ENCODE assay signal across 20 mouse cellular contexts in the genomic region with DNA sequence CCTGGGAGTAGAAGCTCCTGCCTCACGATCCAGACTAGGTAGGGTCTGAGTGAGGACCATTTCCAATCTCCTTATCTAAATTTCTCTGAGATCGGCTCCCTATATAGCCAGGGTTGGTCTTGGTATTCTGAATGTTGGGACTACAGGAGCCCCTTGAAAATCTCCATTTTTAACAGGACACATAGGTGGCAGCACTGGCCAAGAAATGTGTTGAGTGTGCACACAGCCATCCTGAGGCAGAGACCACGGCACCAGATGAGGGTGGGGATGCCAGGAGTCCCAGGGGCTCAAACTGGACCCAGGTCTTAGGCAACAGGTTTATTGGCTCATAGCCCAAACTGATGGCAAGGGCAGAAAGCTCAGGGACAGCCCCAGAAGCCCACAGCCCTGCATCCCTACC. TPM values are rescaled to one million over a fixed set of nuclear protein-coding genes. Genes with fewer than 3 reads are reported as not detected.
DNase-seq lines count a peak whose midpoint lies in the region; ATAC-seq and TF ChIP-seq lines count a peak whose summit lies in the region.
"Had no signal": no experiment of that assay in that cellular context is flagged by ENCODE, and none has a peak within 500 bp of the region (broad histone marks: within the 10 kb centered on the region; RNA-seq: fewer than 3 reads in every experiment).

No protein-coding gene starts in this region.

- peak; percentile 22; the same call in 1 of the 2 replicates for TF ChIP-seq CTCF in lung, postnatal 0 days (IDR thresholded peaks at IDR 0.05)
- TF ChIP-seq CTCF in lung, adult 2 months (IDR thresholded peaks at IDR 0.05; ENCODE audit: insufficient read depth, low read length), result no peak
- TF ChIP-seq CTCF in cortical plate, adult 2 months (IDR thresholded peaks at IDR 0.05; ENCODE audit: extremely low read depth, insufficient read depth, low read length), result peak; percentile 26

- no peak overlapping the region for H3K4me3 ChIP-seq in hindbrain, embryonic 12.5 days
- H3K4me3 ChIP-seq in hindbrain, embryonic 13.5 days, result no peak overlapping the region
- H3K4me3 ChIP-seq in lung, postnatal 0 days (ENCODE audit: low read depth, low read length), result no peak overlapping the region
- H3K4me3 ChIP-seq in lung, adult 2 months (replicated peaks; ENCODE audit: extremely low read depth, low read depth, low read length), result no peak overlapping the region
- no peak overlapping the region for H3K4me3 ChIP-seq in cortical plate, adult 2 months (ENCODE audit: insufficient read depth, low read length)
- H3K4me3 ChIP-seq: myocyte; stomach, embryonic 15.5 days had no signal

- no peaks in the 10 kb centered on the region for H3K27me3 ChIP-seq in hindbrain, embryonic 12.5 days
- H3K27me3 ChIP-seq in hindbrain, embryonic 13.5 days, result no peaks in the 10 kb centered on the region
- no peaks in the 10 kb centered on the region for H3K27me3 ChIP-seq in lung, postnatal 0 days (replicated peaks; ENCODE audit: insufficient read depth, low read length)
- H3K27me3 ChIP-seq: stomach, embryonic 15.5 days had no signal

- H3K9ac ChIP-seq in hindbrain, embryonic 12.5 days, result no peak overlapping the region
- H3K9ac ChIP-seq in hindbrain, embryonic 13.5 days, result no peak overlapping the region
- no peak overlapping the region for H3K9ac ChIP-seq in lung, postnatal 0 days (replicated peaks; ENCODE audit: low read depth)
- H3K9ac ChIP-seq: stomach, embryonic 15.5 days had no signal

- no peak overlapping the region for H3K27ac ChIP-seq in hindbrain, embryonic 12.5 days
- H3K27ac ChIP-seq in hindbrain, embryonic 13.5 days, result no peak overlapping the region
- H3K27ac ChIP-seq in lung, postnatal 0 days (ENCODE audit: low read length), result no peak overlapping the region
- no peak overlapping the region for H3K27ac ChIP-seq in cortical plate, adult 2 months (ENCODE audit: insufficient read depth, low read length)
- H3K27ac ChIP-seq: stomach, embryonic 15.5 days had no signal

- peak; percentile 12; the same call in 1 of the 2 replicates for ATAC-seq in hindbrain, embryonic 12.5 days (ENCODE audit: low FRiP score)
- no peak for ATAC-seq in hindbrain, embryonic 13.5 days (ENCODE audit: low FRiP score)
- no peak for ATAC-seq in lung, postnatal 0 days
- ATAC-seq: inflammation-experienced regulatory T-cells, adult 6 months had no signal

- TF ChIP-seq EP300 in lung, postnatal 0 days (IDR thresholded peaks at IDR 0.05), result no peak

- no peaks in the 10 kb centered on the region for H3K4me1 ChIP-seq in hindbrain, embryonic 12.5 days
- H3K4me1 ChIP-seq in hindbrain, embryonic 13.5 days (replicated peaks), result no peaks in the 10 kb centered on the region
- H3K4me1 ChIP-seq in lung, postnatal 0 days (ENCODE audit: insufficient read depth, low read depth, low read length), result no peaks in the 10 kb centered on the region
- H3K4me1 ChIP-seq in lung, adult 2 months (ENCODE audit: control insufficient read depth, insufficient read depth, low read length), result peaks cover 3% of the 10 kb centered on the region; the same call in 1 of the 2 replicates
- H3K4me1 ChIP-seq in cortical plate, adult 2 months (ENCODE audit: control insufficient read depth, insufficient read depth, low read length), result peaks cover 4% of the 10 kb centered on the region
- H3K4me1 ChIP-seq: stomach, embryonic 15.5 days had no signal

- peaks cover 99% of the 10 kb centered on the region for H3K36me3 ChIP-seq in hindbrain, embryonic 12.5 days
- H3K36me3 ChIP-seq in hindbrain, embryonic 13.5 days, result peaks cover 100% of the 10 kb centered on the region
- peaks cover 48% of the 10 kb centered on the region for H3K36me3 ChIP-seq in lung, postnatal 0 days (ENCODE audit: insufficient read depth, low read length)

- peak; percentile 27 to 32 for DNase-seq in cerebellum, postnatal 14 days
- no peak for DNase-seq in cerebellum, adult 9-11 months
- no peak for DNase-seq in lung, postnatal 0 days (ENCODE audit: low spot score)
- no peak for DNase-seq in lung, adult 2 months
- no peak for DNase-seq in frontal cortex, postnatal 25 days (ENCODE audit: low spot score in 2 of 2)
- DNase-seq: adrenal gland, adult 8-10 months; cerebellum, adult 11 months; gastrocnemius, postnatal 36 days; heart, postnatal 14 days; kidney, adult 8-10 months; kidney, postnatal 4 days; left cerebral cortex, postnatal 4 days; lung, postnatal 10 days; spleen, adult 18-20 months had no signal

- no peak for TF ChIP-seq POLR2A in lung, adult 2 months (IDR thresholded peaks at IDR 0.05; ENCODE audit: borderline replicate concordance, extremely low read depth, low read depth, low read length)
- TF ChIP-seq POLR2A in cortical plate, adult 2 months (IDR thresholded peaks at IDR 0.05; ENCODE audit: extremely low read depth, insufficient read depth, low read length), result no peak

- WGBS in hindbrain, embryonic 12.5 days, result 73% methylated on average over 3 of the region's 3 CpGs
- WGBS in hindbrain, embryonic 13.5 days, result 74% methylated on average over 3 of the region's 3 CpGs
- 62% methylated on average over 3 of the region's 3 CpGs for WGBS in lung, postnatal 0 days
- WGBS in lung, adult 2 months, result 60% methylated on average over 3 of the region's 3 CpGs

- no peak overlapping the region for H3K4me2 ChIP-seq in hindbrain, embryonic 12.5 days (replicated peaks)
- H3K4me2 ChIP-seq in hindbrain, embryonic 13.5 days, result no peak overlapping the region
- H3K4me2 ChIP-seq in lung, postnatal 0 days (replicated peaks; ENCODE audit: low read depth, low read length), result no peak overlapping the region
- H3K4me2 ChIP-seq: stomach, embryonic 15.5 days had no signal

- no peaks in the 10 kb centered on the region for H3K9me3 ChIP-seq in hindbrain, embryonic 12.5 days (replicated peaks)
- no peaks in the 10 kb centered on the region for H3K9me3 ChIP-seq in hindbrain, embryonic 13.5 days
- H3K9me3 ChIP-seq in lung, postnatal 0 days (ENCODE audit: low read length), result no peaks in the 10 kb centered on the region
- H3K9me3 ChIP-seq: stomach, embryonic 15.5 days had no signal

RNA-seq across cellular contexts. Expression of a gene that starts 18.9 kb away (rescaled TPM):
- 96.2 and 105 TPM in 2 replicates for polyA plus RNA-seq in hindbrain, embryonic 12.5 days (2016; fragmentation: Nextera tagmentation; extraction: Ambion mirVana)
- polyA plus RNA-seq in hindbrain, embryonic 13.5 days (2015; fragmentation: Nextera tagmentation; extraction: Ambion mirVana), result 119 and 132 TPM in 2 replicates
- polyA plus RNA-seq in lung, postnatal 0 days (2015; fragmentation: Nextera tagmentation; extraction: Ambion mirVana), result 10.6 and 15.1 TPM in 2 replicates
- polyA plus RNA-seq in lung, adult 2 months (2012; rRNA removed), result 1.2 and 2.2 TPM in 2 replicates
- 32.6 and 33.0 TPM in 2 replicates for polyA plus RNA-seq in cortical plate, adult 2 months (2012; rRNA removed)

RNA-seq across cellular contexts. Expression of a gene that starts 22.7 kb away (rescaled TPM):
- 154 and 157 TPM in 2 replicates for polyA plus RNA-seq in hindbrain, embryonic 12.5 days (2016; fragmentation: Nextera tagmentation; extraction: Ambion mirVana)
- polyA plus RNA-seq in hindbrain, embryonic 13.5 days (2015; fragmentation: Nextera tagmentation; extraction: Ambion mirVana), result 153 and 154 TPM in 2 replicates
- polyA plus RNA-seq in lung, postnatal 0 days (2015; fragmentation: Nextera tagmentation; extraction: Ambion mirVana), result 82.2 and 91.4 TPM in 2 replicates
- polyA plus RNA-seq in lung, adult 2 months (2012; rRNA removed), result 66.5 and 74.0 TPM in 2 replicates
- polyA plus RNA-seq in cortical plate, adult 2 months (2012; rRNA removed), result 108 and 114 TPM in 2 replicates

RNA-seq across cellular contexts. Expression of a gene that starts 36.6 kb away (rescaled TPM):
- 55.0 and 60.0 TPM in 2 replicates for polyA plus RNA-seq in hindbrain, embryonic 12.5 days (2016; fragmentation: Nextera tagmentation; extraction: Ambion mirVana)
- polyA plus RNA-seq in hindbrain, embryonic 13.5 days (2015; fragmentation: Nextera tagmentation; extraction: Ambion mirVana), result 22.4 and 30.0 TPM in 2 replicates
- polyA plus RNA-seq in lung, postnatal 0 days (2015; fragmentation: Nextera tagmentation; extraction: Ambion mirVana), result 0.90 and 1.3 TPM in 2 replicates
- polyA plus RNA-seq in lung, adult 2 months (2012; rRNA removed), result 0.89 and 1.2 TPM in 2 replicates
- 1.8 and 2.5 TPM in 2 replicates for polyA plus RNA-seq in cortical plate, adult 2 months (2012; rRNA removed)

RNA-seq across cellular contexts. Expression of a gene that starts 43.8 kb away (rescaled TPM):
- 57.6 and 67.0 TPM in 2 replicates for polyA plus RNA-seq in hindbrain, embryonic 12.5 days (2016; fragmentation: Nextera tagmentation; extraction: Ambion mirVana)
- 37.8 and 43.4 TPM in 2 replicates for polyA plus RNA-seq in hindbrain, embryonic 13.5 days (2015; fragmentation: Nextera tagmentation; extraction: Ambion mirVana)
- polyA plus RNA-seq in lung, postnatal 0 days (2015; fragmentation: Nextera tagmentation; extraction: Ambion mirVana), result 20.6 and 34.6 TPM in 2 replicates
- polyA plus RNA-seq in lung, adult 2 months (2012; rRNA removed), result 29.1 and 37.2 TPM in 2 replicates
- polyA plus RNA-seq in cortical plate, adult 2 months (2012; rRNA removed), result 16.7 and 18.4 TPM in 2 replicates

RNA-seq across cellular contexts. Expression of a gene that starts 56.1 kb away (rescaled TPM):
- 14.0 and 17.5 TPM in 2 replicates for polyA plus RNA-seq in hindbrain, embryonic 12.5 days (2016; fragmentation: Nextera tagmentation; extraction: Ambion mirVana)
- polyA plus RNA-seq in hindbrain, embryonic 13.5 days (2015; fragmentation: Nextera tagmentation; extraction: Ambion mirVana), result 32.9 and 34.0 TPM in 2 replicates
- polyA plus RNA-seq in lung, postnatal 0 days (2015; fragmentation: Nextera tagmentation; extraction: Ambion mirVana), result 1.6 TPM in 2 replicates
- 5.7 and 6.2 TPM in 2 replicates for polyA plus RNA-seq in lung, adult 2 months (2012; rRNA removed)
- polyA plus RNA-seq in cortical plate, adult 2 months (2012; rRNA removed), result 30.5 and 30.6 TPM in 2 replicates

Comparison
In these comparisons a context has a peak if more than half of its experiments do, and no peak if none do; other contexts are left out.
1. DNase-seq: peak in cerebellum, postnatal 14 days (2 of 2); none in cerebellum, adult 9-11 months (single experiment), lung, postnatal 0 days (single experiment), lung, adult 2 months (single experiment) and frontal cortex, postnatal 25 days (0 of 2).